Mouse (Mus musculus): Measurements from ENCODE around the gene Btbd11. TPM values are rescaled to one million over a fixed set of nuclear protein-coding genes. Genes with fewer than 3 reads are reported as not detected.

The Btbd11 gene
- total RNA-seq, 2 experiments from 2014 or later, result 1.1 to 1.4 TPM

GRCm38 (mm10) chr10:85473265-85473664 lies 86.7 kb downstream of the Btbd11 start:
- no peak for DNase-seq
- intact Hi-C loops (cut with DNase I), result no loop called here

- intact Hi-C loops (cut with DNase I), result no loop called here
- DNase-seq, result no peak
These were observed 87.3 kb downstream of the Btbd11 start for GRCm38 (mm10) chr10:85473871-85474270.

- intact Hi-C loops (cut with DNase I), result no loop called here
- DNase-seq, result no peak
These were observed 89.2 kb downstream of the Btbd11 start for GRCm38 (mm10) chr10:85475642-85476345.

GRCm38 (mm10) chr10:85479959-85480625 lies 93.5 kb downstream of the Btbd11 start:
- intact Hi-C loops (cut with DNase I), result no loop called here
- DNase-seq, result no peak

- intact Hi-C loops (cut with DNase I), result no loop called here
- DNase-seq, result no peak
These were observed 94.5 kb downstream of the Btbd11 start for GRCm38 (mm10) chr10:85481106-85481505.

- DNase-seq, result no peak
- intact Hi-C loops (cut with DNase I), result no loop called here
These were observed 95.5 kb downstream of the Btbd11 start for GRCm38 (mm10) chr10:85482064-85482473.

GRCm38 (mm10) chr10:85482480-85482879 lies 95.9 kb downstream of the Btbd11 start:
- DNase-seq, result no peak
- intact Hi-C loops (cut with DNase I), result no loop called here

- intact Hi-C loops (cut with DNase I), result no loop called here
- DNase-seq, result no peak
These were observed 99.8 kb downstream of the Btbd11 start for GRCm38 (mm10) chr10:85486456-85486855.

- intact Hi-C loops (cut with DNase I), result no loop called here
These were observed 106.0 kb downstream of the Btbd11 start for GRCm38 (mm10) chr10:85492583-85492982.

GRCm38 (mm10) chr10:85496358-85496757 lies 109.7 kb downstream of the Btbd11 start:
- DNase-seq, result no peak
- intact Hi-C loops (cut with DNase I), result no loop called here

More at GRCm38 (mm10) chr10:85492583-85492982, 106.0 kb downstream of the Btbd11 start:
- no peak for DNase-seq

GRCm38 (mm10) chr10:85496981-85497380 lies 110.4 kb downstream of the Btbd11 start:
- intact Hi-C loops (cut with DNase I), result no loop called here
- DNase-seq, result no peak

GRCm38 (mm10) chr10:85497931-85498330 lies 111.3 kb downstream of the Btbd11 start:
- no peak for DNase-seq
- intact Hi-C loops (cut with DNase I), result no loop called here

GRCm38 (mm10) chr10:85500573-85501155 lies 114.0 kb downstream of the Btbd11 start:
- no peak for DNase-seq

GRCm38 (mm10) chr10:85501966-85502566 lies 115.5 kb downstream of the Btbd11 start:
- intact Hi-C loops (cut with DNase I), result no loop called here
- DNase-seq, result no peak

More at GRCm38 (mm10) chr10:85500573-85501155, 114.0 kb downstream of the Btbd11 start:
- intact Hi-C loops (cut with DNase I), result no loop called here

- intact Hi-C loops (cut with DNase I), result no loop called here
- no peak for DNase-seq
These were observed 116.0 kb downstream of the Btbd11 start for GRCm38 (mm10) chr10:85502656-85503055.

- intact Hi-C loops (cut with DNase I), result no loop called here
- no peak for DNase-seq
These were observed 116.8 kb downstream of the Btbd11 start for GRCm38 (mm10) chr10:85503453-85503852.

GRCm38 (mm10) chr10:85507270-85508050 lies 120.8 kb downstream of the Btbd11 start:
- intact Hi-C loops (cut with DNase I), result no loop called here
- no peak for DNase-seq

GRCm38 (mm10) chr10:85508193-85508794 lies 121.7 kb downstream of the Btbd11 start:
- no peak for DNase-seq
- intact Hi-C loops (cut with DNase I), result no loop called here

- DNase-seq, result no peak
- intact Hi-C loops (cut with DNase I), result no loop called here
These were observed 122.4 kb downstream of the Btbd11 start for GRCm38 (mm10) chr10:85509000-85509399.

- intact Hi-C loops (cut with DNase I), result no loop called here
These were observed 123.7 kb downstream of the Btbd11 start for GRCm38 (mm10) chr10:85510329-85510728.

More at GRCm38 (mm10) chr10:85510329-85510728, 123.7 kb downstream of the Btbd11 start:
- DNase-seq, result no peak
